Mouse (Mus musculus) brain, embryonic 14.5 days (tissue): ENCODE results near the gene Cmtm5.
A peak's percentile ranks its signal among the peaks of the same experiment; 100 is the strongest.

Source experiments
- CTCF ChIP-seq: fragments of 200-500 bp; IDR thresholded peaks from 2 replicates; pipeline ENCODE4 v1.5.1; 2012; ENCODE audit warnings: inconsistent platforms, mild to moderate bottlenecking, moderate library complexity, borderline replicate concordance; ENCODE audit not compliant: insufficient read depth, insufficient read length; ENCODE audit errors: extremely low read depth
- POLR2A ChIP-seq: fragments of 200-500 bp; IDR thresholded peaks from 2 replicates; pipeline ENCODE4 v1.6.1; 2012; ENCODE audit warnings: mild to moderate bottlenecking, inconsistent platforms, borderline replicate concordance; ENCODE audit not compliant: poor library complexity, insufficient read depth, insufficient read length, severe bottlenecking; ENCODE audit errors: extremely low read depth

GRCm38 (mm10) chr14:54912886-54913285 lies 23.2 kb upstream of the Cmtm5 start, which contains the start of gene Slc22a17:
- TF ChIP-seq CTCF (no peak), POLR2A (peak; percentile 97)
